9 mouse cellular contexts compared by ENCODE assay signal in genomic region chr16:4593971-4594813, GRCm38 (mm10). TPM values are rescaled to one million over a fixed set of nuclear protein-coding genes. Genes with fewer than 3 reads are reported as not detected.
DNase-seq lines count a peak whose midpoint lies in the region; ATAC-seq and TF ChIP-seq lines count a peak whose summit lies in the region.
"Had no signal": no experiment of that assay in that cellular context is flagged by ENCODE, and none has a peak within 500 bp of the region (broad histone marks: within the 10 kb centered on the region; RNA-seq: fewer than 3 reads in every experiment).

Glis2 (plus strand) TSS chr16:4594713.

- no peak for TF ChIP-seq CTCF in CH12.LX (conservative IDR thresholded peaks at IDR 0.05 in 1 of 2, IDR thresholded peaks at IDR 0.05 in 1 of 2; ENCODE audit: low read depth in 2 of 2, low read length in 2 of 2)
- no peak for TF ChIP-seq CTCF in lung, postnatal 0 days (IDR thresholded peaks at IDR 0.05)

- H3K4me3 ChIP-seq in CH12.LX (replicated peaks in 1 of 3; ENCODE audit: low read depth in 2 of 3, low read length in 2 of 3, poor library complexity in 1 of 3) = peak within 1 kb of the TSS; percentile 52 to 66 (median 59)
- peak within 1 kb of the TSS; percentile 92 for H3K4me3 ChIP-seq in heart, embryonic 15.5 days
- H3K4me3 ChIP-seq in lung, postnatal 0 days (ENCODE audit: low read depth, low read length) = peak within 1 kb of the TSS; percentile 79

- peak within 1 kb of the TSS; percentile 88 for H3K9ac ChIP-seq in CH12.LX (ENCODE audit: insufficient read depth, low read depth)
- peak within 1 kb of the TSS; percentile 93 for H3K9ac ChIP-seq in heart, embryonic 15.5 days
- H3K9ac ChIP-seq in lung, postnatal 0 days (replicated peaks; ENCODE audit: low read depth) = peak within 1 kb of the TSS; percentile 65

- H3K4me2 ChIP-seq in CH12.LX (ENCODE audit: insufficient read depth, low read depth, poor library complexity, severe bottlenecking) = peak within 1 kb of the TSS; percentile 78
- peak within 1 kb of the TSS; percentile 76 for H3K4me2 ChIP-seq in heart, embryonic 15.5 days
- peak within 1 kb of the TSS; percentile 78 for H3K4me2 ChIP-seq in lung, postnatal 0 days (replicated peaks; ENCODE audit: low read depth, low read length)

- H3K4me1 ChIP-seq in CH12.LX (ENCODE audit: control insufficient read depth in 1 of 2, insufficient read depth in 2 of 2) = peaks cover 17 to 35% of the 10 kb centered on the region in 2 experiments
- peaks cover 62% of the 10 kb centered on the region for H3K4me1 ChIP-seq in heart, embryonic 15.5 days (replicated peaks)
- peaks cover 35% of the 10 kb centered on the region for H3K4me1 ChIP-seq in lung, postnatal 0 days (ENCODE audit: insufficient read depth, low read depth, low read length)

- no peak for TF ChIP-seq EP300 in CH12.LX (IDR thresholded peaks at IDR 0.05; ENCODE audit: low read length)
- TF ChIP-seq EP300 in lung, postnatal 0 days (IDR thresholded peaks at IDR 0.05) = no peak

- under 1% methylated on average over 31 of the region's 74 CpGs for WGBS in heart, embryonic 15.5 days
- 0% methylated on average over 21 of the region's 74 CpGs for WGBS in lung, postnatal 0 days

- DNase-seq in CH12.LX (ENCODE audit: extremely low read depth) (peak; percentile 42), adipocyte (ENCODE audit: low spot score) (peak; percentile 59)
- DNase-seq in embryo, embryonic 9.5 days (ENCODE audit: extremely low spot score) = peak; percentile 93
- DNase-seq in kidney, postnatal 14 days = peak; percentile 89
- DNase-seq in lung, postnatal 0 days (ENCODE audit: low spot score) = peak; percentile 92
- peak; percentile 70 to 74 for DNase-seq in right cerebral cortex, postnatal 10 days (ENCODE audit: low spot score in 2 of 2)

- TF ChIP-seq RAD21 in CH12.LX (IDR thresholded peaks at IDR 0.05; ENCODE audit: low read depth, low read length) = no peak

- H3K79me2 ChIP-seq in CH12.LX (replicated peaks; ENCODE audit: control insufficient read depth, extremely low read depth, insufficient read depth, poor library complexity, severe bottlenecking) = no peaks in the 10 kb centered on the region

- peaks cover 30% of the 10 kb centered on the region for H3K27me3 ChIP-seq in CH12.LX (replicated peaks)
- no peaks in the 10 kb centered on the region for H3K27me3 ChIP-seq in heart, embryonic 15.5 days
- no peaks in the 10 kb centered on the region for H3K27me3 ChIP-seq in lung, postnatal 0 days (replicated peaks; ENCODE audit: insufficient read depth, low read length)

- H3K27ac ChIP-seq in CH12.LX (ENCODE audit: insufficient read depth, low read depth) = no peak within 1 kb of the TSS
- peak within 1 kb of the TSS; percentile 96 for H3K27ac ChIP-seq in heart, embryonic 15.5 days
- H3K27ac ChIP-seq in lung, postnatal 0 days (ENCODE audit: low read length) = peak within 1 kb of the TSS; percentile 88

- H3K36me3 ChIP-seq in CH12.LX (replicated peaks in 1 of 2; ENCODE audit: control insufficient read depth in 1 of 2, insufficient read depth in 1 of 2, low read length in 1 of 2) = no peaks in the 10 kb centered on the region
- H3K36me3 ChIP-seq in heart, embryonic 15.5 days = peaks cover 12% of the 10 kb centered on the region
- no peaks in the 10 kb centered on the region for H3K36me3 ChIP-seq in lung, postnatal 0 days (ENCODE audit: insufficient read depth, low read length)

- no peak for TF ChIP-seq POLR2A in CH12.LX (IDR thresholded peaks at IDR 0.05; ENCODE audit: low read depth, low read length)

- ATAC-seq in heart, embryonic 15.5 days (replicated peaks; ENCODE audit: insufficient number of reproducible peaks, insufficient read depth, low FRiP score, low read depth) = peak; percentile 87
- ATAC-seq in lung, postnatal 0 days = peak; percentile 83
- no peak for ATAC-seq in megakaryocyte-erythroid progenitor cell, adult 5-6 weeks (replicated peaks; ENCODE audit: low FRiP score, low TSS enrichment, poor library complexity, severe bottlenecking)

- H3K9me3 ChIP-seq in CH12.LX (replicated peaks; ENCODE audit: low read length) = no peaks in the 10 kb centered on the region
- H3K9me3 ChIP-seq in heart, embryonic 15.5 days (replicated peaks) = no peaks in the 10 kb centered on the region
- H3K9me3 ChIP-seq in lung, postnatal 0 days (ENCODE audit: low read length) = no peaks in the 10 kb centered on the region

- in situ Hi-C loops in CH12.LX (cut with MboI; ENCODE audit: low pct_ligation_motif_present, low pct_unique_long_range_greater_than_20kb, low sequenced_read_pairs) = no loop called here

- dilution Hi-C loops in CH12.LX (cut with MboI; ENCODE audit: extremely low pct_ligation_motif_present, extremely low pct_unique_long_range_greater_than_20kb, low sequenced_read_pairs) = no loop called here

TF ChIP-seq in CH12.LX, 34 proteins besides CTCF, POLR2A, EP300 and RAD21:
- no peak for TF ChIP-seq USF2 (conservative IDR thresholded peaks at IDR 0.05; ENCODE audit: low read depth, low read length)
- TF ChIP-seq GABPA (IDR thresholded peaks at IDR 0.05; ENCODE audit: insufficient replicate concordance, low read depth, low read length) = no peak
- no peak for TF ChIP-seq POLR2AphosphoS2 (IDR thresholded peaks at IDR 0.05; ENCODE audit: low read depth, low read length)
- TF ChIP-seq BHLHE40 (IDR thresholded peaks at IDR 0.05; ENCODE audit: low read depth, low read length) = no peak
- TF ChIP-seq MAZ (IDR thresholded peaks at IDR 0.05; ENCODE audit: low read depth, low read length) = peak; percentile 71; the same call in 1 of the 2 replicates
- no peak for TF ChIP-seq USF1 (IDR thresholded peaks at IDR 0.05; ENCODE audit: low read depth, low read length)
- peak; percentile 50; the same call in 1 of the 2 replicates for TF ChIP-seq NRF1 (IDR thresholded peaks at IDR 0.05; ENCODE audit: low read depth, low read length)

RNA-seq across cellular contexts. Expression of gene Glis2, which starts in this region (rescaled TPM):
- total RNA-seq in CH12.LX (2012; rRNA removed) = 2.1 and 2.5 TPM in 2 replicates
- total RNA-seq in CH12.LX (2014; rRNA removed) = 0.39 and 0.59 TPM in 2 replicates
- polyA plus RNA-seq in CH12.LX (2012; ENCODE audit: insufficient read length, low read depth) = 3.2 and 3.3 TPM in 2 replicates
- 17.7 and 17.9 TPM in 2 replicates for polyA plus RNA-seq in heart, embryonic 15.5 days (2015; fragmentation: Nextera tagmentation; extraction: Ambion mirVana)
- polyA plus RNA-seq in lung, postnatal 0 days (2015; fragmentation: Nextera tagmentation; extraction: Ambion mirVana) = 20.7 and 26.5 TPM in 2 replicates
- 2.0 TPM in 1 of 2 replicates, not detected in the other for total RNA-seq in megakaryocyte-erythroid progenitor cell, adult 5-6 weeks (2014; fragmentation: Nextera tagmentation)
- total RNA-seq in megakaryocyte-erythroid progenitor cell, adult 5-6 weeks (2017) = 0.33 TPM in 1 of 2 replicates, not detected in the other
- total RNA-seq: neutrophil, adult 5-6 weeks had no signal

Comparison
In these comparisons a context has a peak if more than half of its experiments do, and no peak if none do; other contexts are left out.
1. DNase-seq: peak in every context shown above with its lines; median percentile 93 in embryo, embryonic 9.5 days; 92 in lung, postnatal 0 days; 89 in kidney, postnatal 14 days; 72 in right cerebral cortex, postnatal 10 days; 59 in adipocyte; 42 in CH12.LX.